Mouse (Mus musculus) brain, adult 10 weeks (tissue): ENCODE data around the gene Gm11756. TPM values are rescaled to one million over a fixed set of nuclear protein-coding genes. Genes with fewer than 3 reads are reported as not detected.

Source experiments
- polyA plus RNA-seq: library from polyadenylated mRNA; stranded (reverse); fragments of 350-450 nt; fragmentation: Illumina TruSeq; extraction: RNeasy Lipid Tissue Mini Kit (QIAGEN cat#74804); gene quantifications from one replicate; pipeline ENCODE4 v1.2.3, GENCODE M21; 2015; ENCODE audit warnings: low read depth, low replicate concordance

The Gm11756 gene
- not detected for polyA plus RNA-seq

GRCm38 (mm10) chr4:73920660-73921059 is at the start of gene Gm11756:
Gm11756 (minus strand) TSS chr4:73920760.

GRCm38 (mm10) chr4:73950375-73950896 is 29.9 kb upstream of the Gm11756 start, which contains the start of gene 2310002L09Rik:
2310002L09Rik (minus strand) TSS chr4:73950846.

GRCm38 (mm10) chr4:73905853-73906252 is 14.7 kb downstream of the Gm11756 start, which contains the start of gene Gm13871:
Gm13871 (minus strand) TSS chr4:73905953.

GRCm38 (mm10) chr4:73891012-73891411 is 29.5 kb downstream of the Gm11756 start, which contains the start of gene Gm11757:
Gm11757 (minus strand) TSS chr4:73891112.

GRCm38 (mm10) chr4:73876166-73876565 is 44.4 kb downstream of the Gm11756 start, which contains the start of gene Gm11758:
Gm11758 (minus strand) TSS chr4:73876266.

Other genes starting within 250 kb of the Gm11756 start
- not detected for gene Gm428, start 237.2 kb downstream of the Gm11756 start, polyA plus RNA-seq
- 0.10 TPM for gene Rasef, start 129.8 kb downstream of the Gm11756 start, polyA plus RNA-seq
- gene Gm11758, start 44.5 kb downstream of the Gm11756 start, polyA plus RNA-seq = not detected
- gene Gm11757, start 29.6 kb downstream of the Gm11756 start, polyA plus RNA-seq = not detected
- not detected for gene Gm13871, start 14.8 kb downstream of the Gm11756 start, polyA plus RNA-seq
- not detected for gene 2310002L09Rik, start 30.1 kb upstream of the Gm11756 start, polyA plus RNA-seq
- 3.9 TPM for gene Frmd3, start 92.7 kb upstream of the Gm11756 start, polyA plus RNA-seq